Mouse (Mus musculus) lung, adult 2 months (tissue): Measurements from ENCODE around the gene Zfp263. TPM values are rescaled to one million over a fixed set of nuclear protein-coding genes. Genes with fewer than 3 reads are reported as not detected.
A peak's percentile ranks its signal among the peaks of the same experiment; 100 is the strongest.

Experiments
- DNase-seq: peaks from one replicate; pipeline ENCODE4 v3.0.0; 2022
- H3K4me1 ChIP-seq: fragments of 200-500 bp; 2 replicates; pipeline ENCODE4 v1.6.1; 2011; ENCODE audit warnings: low read length; ENCODE audit not compliant: control insufficient read depth, insufficient read depth
- H3K4me3 ChIP-seq: fragments of 200-500 bp; replicated peaks from 2 replicates; pipeline ENCODE3; 2011; ENCODE audit warnings: low read depth, mild to moderate bottlenecking, control low read depth, low read length; ENCODE audit errors: extremely low read depth
- CTCF ChIP-seq: fragments of 200-500 bp; IDR thresholded peaks from 2 replicates; pipeline ENCODE4 v1.5.1; 2011; ENCODE audit warnings: mild to moderate bottlenecking, low read length, control low read depth; ENCODE audit not compliant: insufficient read depth
- POLR2A ChIP-seq: fragments of 200-500 bp; IDR thresholded peaks from 2 replicates; pipeline ENCODE4 v1.6.1; 2011; ENCODE audit warnings: low read depth, mild to moderate bottlenecking, control low read depth, low read length, borderline replicate concordance; ENCODE audit errors: extremely low read depth
- WGBS: fragments of 180-500 bp; shearing (Covaris S2); methylation state at CpG from one replicate; pipeline ENCODE4 v1.1.7; 2018; 5-methylcytosine and 5-hydroxymethylcytosine counted together
- polyA plus RNA-seq: library from polyadenylated mRNA; depleted of rRNA; stranded (reverse); fragments of >200 nt; gene quantifications from 2 replicates; pipeline ENCODE4 v1.2.3, GENCODE M21; 2012; rRNA removed

Gene Zfp263
- polyA plus RNA-seq, 1 experiment = 8.0 TPM

- TF ChIP-seq POLR2A (no peak), CTCF (no peak)
- peaks cover 14% of the 10 kb centered on the region for H3K4me1 ChIP-seq
- no peak for DNase-seq
- 96% methylated on average over 6 of the region's 6 CpGs for WGBS
- H3K4me3 ChIP-seq = no peak overlapping the region
These were observed 1.4 kb upstream of the Zfp263 start for GRCm38 (mm10) chr16:3742466-3742865.

- no peak for DNase-seq
- TF ChIP-seq CTCF (no peak), POLR2A (no peak)
- under 1% methylated on average over 32 of the region's 32 CpGs for WGBS
These were observed 350 bp downstream of the Zfp263 start for GRCm38 (mm10) chr16:3744186-3744700.

DNA sequence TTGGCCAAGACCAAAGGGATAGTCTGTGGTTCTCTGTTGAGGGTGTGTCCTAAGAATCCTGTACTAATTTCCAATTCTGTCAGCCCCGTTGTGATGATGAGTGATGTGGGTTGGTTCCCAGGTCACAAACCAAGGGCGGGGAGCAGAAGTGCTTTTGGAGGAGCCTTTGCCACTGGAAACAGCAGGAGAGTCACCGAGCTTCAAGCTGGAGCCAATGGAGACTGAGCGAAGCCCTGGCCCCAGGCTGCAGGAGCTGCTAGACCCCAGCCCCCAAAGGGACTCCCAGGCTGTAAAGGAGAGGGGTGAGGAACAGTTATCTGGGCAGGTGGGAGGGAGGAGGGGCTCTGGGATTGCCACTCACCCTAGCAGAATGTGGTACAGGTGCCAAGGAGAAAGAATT lies 1.8 kb downstream of the Zfp263 start:
- H3K4me3 ChIP-seq = no peak overlapping the region
- 77% methylated on average over 4 of the region's 4 CpGs for WGBS
- peaks cover 14% of the 10 kb centered on the region for H3K4me1 ChIP-seq
- TF ChIP-seq CTCF (no peak), POLR2A (no peak)
- no peak for DNase-seq

More at GRCm38 (mm10) chr16:3744186-3744700, 350 bp downstream of the Zfp263 start:
- Histone ChIP-seq H3K4me1 (peaks cover 14% of the 10 kb centered on the region), H3K4me3 (peak overlapping the region; percentile 69)

GRCm38 (mm10) chr16:3748976-3749375 lies 5.1 kb downstream of the Zfp263 start:
- no peak for DNase-seq
- Histone ChIP-seq H3K4me1 (peaks cover 10% of the 10 kb centered on the region), H3K4me3 (no peak overlapping the region)
- TF ChIP-seq POLR2A = no peak
- TF ChIP-seq CTCF = no peak
- 99% methylated on average over 3 of the region's 3 CpGs for WGBS

DNA sequence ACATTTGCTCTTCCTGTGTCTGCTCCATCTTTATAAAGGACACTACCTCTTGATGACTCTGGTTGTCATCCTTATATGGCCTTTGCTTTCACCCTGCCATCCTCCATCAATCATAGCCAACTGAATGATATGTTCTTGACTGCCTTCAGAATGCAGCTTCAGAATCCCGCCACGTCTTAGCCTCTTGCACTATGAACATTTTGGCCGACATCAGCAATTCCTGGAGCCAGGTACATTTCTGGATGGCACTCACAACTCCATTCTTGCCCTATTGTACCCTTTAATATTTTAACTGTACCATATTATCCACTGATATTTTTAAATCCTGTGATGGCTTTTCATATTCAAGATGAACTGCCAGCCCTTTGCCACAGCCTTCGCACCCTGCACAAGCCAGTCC lies 27.7 kb downstream of the Zfp263 start:
- WGBS = 94% methylated on average over 4 of the region's 4 CpGs
- Histone ChIP-seq H3K4me1 (no peaks in the 10 kb centered on the region), H3K4me3 (no peak overlapping the region)
- no peak for DNase-seq
- TF ChIP-seq POLR2A = no peak
- no peak for TF ChIP-seq CTCF

GRCm38 (mm10) chr16:3776365-3776764 lies 32.5 kb downstream of the Zfp263 start:
- 76% methylated on average over 3 of the region's 3 CpGs for WGBS
- no peak for DNase-seq
- Histone ChIP-seq H3K4me3 (no peak overlapping the region), H3K4me1 (no peaks in the 10 kb centered on the region)
- TF ChIP-seq POLR2A (no peak), CTCF (no peak)

DNA sequence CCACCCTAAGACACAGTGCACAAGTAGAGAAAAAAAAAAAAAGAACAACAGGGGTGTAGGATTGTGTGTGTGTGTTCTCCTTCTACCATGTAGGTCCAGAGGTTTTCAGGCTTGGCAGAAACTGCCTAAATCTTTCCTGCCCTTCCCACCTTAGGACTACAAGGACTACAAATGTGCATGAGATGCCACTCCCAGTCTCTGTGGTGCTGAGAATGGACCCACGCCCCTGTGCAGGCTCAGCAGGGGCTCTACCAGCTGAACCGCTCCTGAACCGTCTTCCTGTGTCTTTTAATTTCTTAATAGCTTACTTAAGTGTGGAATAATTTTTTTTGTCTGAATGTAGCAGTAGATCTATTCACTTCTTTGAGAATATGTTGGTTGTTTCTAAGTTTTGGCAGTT lies 34.1 kb downstream of the Zfp263 start:
- no peak for TF ChIP-seq CTCF
- TF ChIP-seq POLR2A = no peak
- no peaks in the 10 kb centered on the region for H3K4me1 ChIP-seq
- no peak overlapping the region for H3K4me3 ChIP-seq
- WGBS = 53% methylated on average over 3 of the region's 3 CpGs
- no peak for DNase-seq

GRCm38 (mm10) chr16:3781237-3781636 lies 37.3 kb downstream of the Zfp263 start:
- TF ChIP-seq POLR2A (no peak), CTCF (no peak)
- no peak for DNase-seq
- H3K4me3 ChIP-seq = no peak overlapping the region
- no peaks in the 10 kb centered on the region for H3K4me1 ChIP-seq

GRCm38 (mm10) chr16:3788394-3788793 lies 44.5 kb downstream of the Zfp263 start:
- H3K4me3 ChIP-seq = no peak overlapping the region
- no peaks in the 10 kb centered on the region for H3K4me1 ChIP-seq
- TF ChIP-seq CTCF (no peak), POLR2A (no peak)
- DNase-seq = no peak

Other genes with a start within 250 kb of the Zfp263 start
- gene Olfr161, start 153.1 kb upstream of the Zfp263 start, polyA plus RNA-seq = not detected in 2 replicates
- 0.38 and 0.54 TPM in 2 replicates for gene Mefv, start 26.0 kb upstream of the Zfp263 start, polyA plus RNA-seq
- gene Olfr15, start 86.8 kb downstream of the Zfp263 start, polyA plus RNA-seq = not detected in 2 replicates
- gene Zfp174, start 103.2 kb downstream of the Zfp263 start, polyA plus RNA-seq = 0.96 and 1.1 TPM in 2 replicates
- 59.4 and 65.8 TPM in 2 replicates for gene Naa60, start 128.3 kb downstream of the Zfp263 start, polyA plus RNA-seq
- 3.4 and 3.5 TPM in 2 replicates for gene Zfp597, start 140.5 kb downstream of the Zfp263 start, polyA plus RNA-seq
- gene Gm20695, start 140.6 kb downstream of the Zfp263 start, polyA plus RNA-seq = 0.12 and 0.14 TPM in 2 replicates
- gene 1700037C18Rik, start 164.6 kb downstream of the Zfp263 start, polyA plus RNA-seq = 14.9 TPM in 2 replicates
- gene Cluap1, start 164.7 kb downstream of the Zfp263 start, polyA plus RNA-seq = 5.7 and 6.3 TPM in 2 replicates
- 5.9 and 6.3 TPM in 2 replicates for gene Nlrc3, start 232.5 kb downstream of the Zfp263 start, polyA plus RNA-seq